Mouse (Mus musculus): ENCODE data around the gene Ate1.

GRCm38 (mm10) chr7:130563276-130563675, 43.1 kb upstream of the Ate1 start:
- no peak for TF ChIP-seq CTCF (IDR thresholded peaks at IDR 0.05)
- no peak for TF ChIP-seq POLR2A (IDR thresholded peaks at IDR 0.05; ENCODE audit: insufficient read depth, low read depth, low read length)

Measured in heart, adult 2 months (tissue).